Mouse (Mus musculus) kidney, adult 9 months (tissue): ENCODE results near the gene Gm21440.
"Not testable (repeated sequence)": the region's sequence is repeated elsewhere in the genome, so short reads cannot be mapped to it uniquely, and the experiment has no call there.

Experiments used
- DNase-seq: peaks from one replicate; pipeline ENCODE4 v3.0.0; 2022

The Gm21440 gene

GRCm38 (mm10) chrY:13252091-13252490 lies at the start of gene Gm21440, which contains the start of gene Gm21454:
Gene Gm21440, plus strand, starts transcription at chrY:13252391.
Gene Gm21454, plus strand, starts transcription at chrY:13252442.
- not testable (repeated sequence) for DNase-seq

- DNase-seq: not testable (repeated sequence)
Observed at GRCm38 (mm10) chrY:13223828-13224227, 28.4 kb upstream of the Gm21440 start, which contains the start of gene Gm21828. Gene Gm21828, minus strand, starts transcription at chrY:13223928.
